Mouse (Mus musculus) spleen, postnatal 4 days (tissue): ENCODE data around the gene Ndufs6.

Experiments
- DNase-seq, 2 experiments: peaks; one replicate each; pipeline ENCODE4 v3.0.0; 2022; ENCODE audit warnings: low spot score in 2 of 2

Gene Ndufs6

GRCm38 (mm10) chr13:73306085-73306410 lies 22.3 kb downstream of the Ndufs6 start:
- no peak for DNase-seq

GRCm38 (mm10) chr13:73305398-73306084 lies 22.8 kb downstream of the Ndufs6 start:
- no peak for DNase-seq

- no peak for DNase-seq
These were observed 23.6 kb downstream of the Ndufs6 start for GRCm38 (mm10) chr13:73304729-73305128.

GRCm38 (mm10) chr13:73299322-73299721 lies 29.0 kb downstream of the Ndufs6 start:
- DNase-seq = no peak

- DNase-seq = no peak
These were observed 29.6 kb downstream of the Ndufs6 start for GRCm38 (mm10) chr13:73298717-73299116.

GRCm38 (mm10) chr13:73291102-73291501 lies 37.2 kb downstream of the Ndufs6 start:
- no peak for DNase-seq

- DNase-seq = no peak
These were observed 38.1 kb downstream of the Ndufs6 start for GRCm38 (mm10) chr13:73290206-73290605.

GRCm38 (mm10) chr13:73283534-73283933 lies 44.8 kb downstream of the Ndufs6 start:
- no peak for DNase-seq

- no peak for DNase-seq
These were observed 45.9 kb downstream of the Ndufs6 start for GRCm38 (mm10) chr13:73282407-73282806.

GRCm38 (mm10) chr13:73279196-73279595 lies 49.1 kb downstream of the Ndufs6 start:
- no peak for DNase-seq

- no peak for DNase-seq
These were observed 50.5 kb downstream of the Ndufs6 start for GRCm38 (mm10) chr13:73277797-73278196.

- DNase-seq = no peak
These were observed 51.0 kb downstream of the Ndufs6 start for GRCm38 (mm10) chr13:73277361-73277760.

GRCm38 (mm10) chr13:73273536-73273935 lies 54.8 kb downstream of the Ndufs6 start:
- DNase-seq = no peak

- no peak for DNase-seq
These were observed 55.5 kb downstream of the Ndufs6 start for GRCm38 (mm10) chr13:73272794-73273282.

- DNase-seq = no peak
These were observed 56.8 kb downstream of the Ndufs6 start for GRCm38 (mm10) chr13:73271336-73272242.

GRCm38 (mm10) chr13:73270451-73271081 lies 57.8 kb downstream of the Ndufs6 start:
- DNase-seq = no peak

GRCm38 (mm10) chr13:73269891-73270290 lies 58.5 kb downstream of the Ndufs6 start:
- no peak for DNase-seq
